Mouse (Mus musculus) activated CD4-positive, CD25-positive, alpha-beta regulatory T cell, adult 4 months (primary cell): ENCODE results near the gene Arcn1. TPM values are rescaled to one million over a fixed set of nuclear protein-coding genes. Genes with fewer than 3 reads are reported as not detected.
"Not testable (repeated sequence)": the region's sequence is repeated elsewhere in the genome, so short reads cannot be mapped to it uniquely, and the experiment has no call there.

Experiments
- ATAC-seq: one replicate; pipeline ENCODE4 v1.8.0; 2017
- polyA plus RNA-seq, 2 experiments: library from polyadenylated mRNA; unstranded; fragments of 100-300 nt; shearing (Covaris generic); gene quantifications; one replicate each; pipeline ENCODE4 v1.2.1; 2017

Arcn1 gene
- 10 to 100 TPM; 83.9 to 84.2 TPM for polyA plus RNA-seq

DNA sequence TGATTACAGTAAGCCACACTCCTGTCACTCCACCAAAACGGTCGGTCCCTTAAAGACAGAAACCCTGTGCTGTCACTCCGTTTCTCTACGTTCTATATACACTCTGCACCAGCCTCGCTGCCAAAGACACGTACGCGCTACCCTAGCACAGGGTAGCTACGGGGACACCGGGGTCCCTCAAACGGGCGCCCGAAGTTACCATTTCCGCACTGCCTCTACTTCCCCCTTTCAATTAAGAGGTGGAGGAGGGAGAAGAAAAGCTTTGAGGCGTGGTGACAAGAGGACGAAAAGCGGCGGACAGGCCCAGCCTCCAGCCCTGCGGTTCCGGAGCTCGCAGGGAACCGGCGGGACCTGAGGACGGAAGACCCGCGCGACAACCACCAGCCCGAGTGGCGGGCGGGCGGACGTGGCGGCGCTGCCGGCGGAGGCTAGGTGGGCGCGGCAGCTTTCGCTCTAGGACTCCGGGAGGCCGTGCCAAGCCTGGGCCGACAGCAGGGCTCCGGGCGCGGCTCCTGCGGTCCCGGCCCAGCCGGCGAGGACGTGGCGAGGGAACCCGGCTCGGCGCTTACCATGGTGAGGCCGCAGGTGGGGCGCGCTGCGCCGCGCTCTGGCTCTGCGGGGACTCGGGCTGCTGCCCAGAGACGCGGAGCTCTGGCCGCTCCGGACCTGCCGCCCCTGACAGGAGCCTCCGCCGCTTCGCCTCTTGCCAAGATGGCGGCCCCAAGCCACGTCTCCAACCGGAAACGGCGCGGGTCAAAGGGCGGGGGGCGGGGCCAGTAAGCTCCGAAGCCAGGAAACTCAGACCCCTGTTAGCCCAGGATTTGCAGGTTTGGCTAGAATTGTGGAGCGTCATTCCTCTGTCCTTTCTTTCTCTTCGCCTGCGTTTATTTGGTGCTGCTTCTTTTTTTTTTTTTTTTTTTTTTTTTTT, at the start of gene Arcn1, which contains the start of gene Ift46:
Gene Arcn1 (minus strand): TSS at position 745 of the 928 bp plus-strand sequence.
Gene Ift46 (plus strand): TSS at position 808 of the 928 bp plus-strand sequence.
- peak; percentile 70 for ATAC-seq

DNA sequence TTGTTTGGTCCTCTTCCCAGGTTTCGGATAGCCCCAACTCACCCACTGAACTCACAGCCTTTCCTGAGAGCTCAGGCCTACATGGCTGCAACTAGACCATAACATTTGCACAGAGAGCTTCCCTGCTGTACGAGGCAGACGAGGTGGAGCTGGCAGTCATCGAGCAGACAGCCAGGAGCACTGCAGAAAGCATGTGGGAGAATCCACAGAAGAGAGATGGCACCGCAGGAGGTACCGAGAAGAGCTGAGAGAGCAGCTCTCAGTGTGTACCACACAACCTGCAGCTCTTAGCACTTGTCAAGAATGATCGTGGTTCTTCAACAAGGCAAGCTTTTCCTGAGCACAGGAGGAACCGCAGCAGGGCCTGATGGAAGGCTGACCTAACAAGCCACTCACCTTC, 46.5 kb upstream of the Arcn1 start:
- no peak for ATAC-seq

DNA sequence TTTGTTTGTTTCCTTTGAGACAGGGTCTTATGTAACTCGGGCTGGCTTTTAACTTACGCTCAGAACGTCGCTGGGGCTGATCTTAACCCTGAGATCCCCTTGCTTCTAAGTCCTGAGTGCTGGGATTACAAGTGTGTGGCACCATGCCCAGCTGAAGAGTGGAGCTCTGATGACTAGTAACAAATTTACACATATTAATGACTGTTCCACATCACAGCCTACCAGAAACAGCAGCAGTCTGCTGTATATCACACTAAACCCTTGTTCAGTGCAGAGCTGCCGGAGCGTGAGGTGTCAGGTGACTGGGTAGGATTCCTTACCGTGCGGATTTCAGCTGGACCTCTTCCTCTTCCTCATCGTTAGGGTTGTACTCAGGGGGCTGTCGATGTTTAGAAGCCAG, 42.7 kb upstream of the Arcn1 start:
- no peak for ATAC-seq

DNA sequence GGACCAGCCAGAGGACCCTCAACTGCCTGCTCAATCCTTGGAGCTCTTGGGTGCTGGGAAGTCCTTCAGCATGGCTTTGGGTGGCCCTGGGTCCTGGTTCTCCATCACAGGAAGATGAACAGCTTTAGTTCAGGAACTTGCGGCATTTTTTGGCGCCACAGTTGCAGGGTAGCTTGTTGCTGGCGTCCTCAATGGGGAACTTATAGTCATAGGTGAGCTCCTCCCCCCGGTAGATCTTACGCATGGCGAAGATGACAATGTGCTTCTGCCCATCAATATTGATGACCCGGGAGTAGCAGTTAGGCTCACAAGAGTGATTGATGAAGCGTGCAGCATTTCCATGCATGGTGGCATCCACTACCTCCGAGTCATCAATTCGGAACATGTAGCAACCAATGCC, 40.1 kb upstream of the Arcn1 start:
- no peak for ATAC-seq

DNA sequence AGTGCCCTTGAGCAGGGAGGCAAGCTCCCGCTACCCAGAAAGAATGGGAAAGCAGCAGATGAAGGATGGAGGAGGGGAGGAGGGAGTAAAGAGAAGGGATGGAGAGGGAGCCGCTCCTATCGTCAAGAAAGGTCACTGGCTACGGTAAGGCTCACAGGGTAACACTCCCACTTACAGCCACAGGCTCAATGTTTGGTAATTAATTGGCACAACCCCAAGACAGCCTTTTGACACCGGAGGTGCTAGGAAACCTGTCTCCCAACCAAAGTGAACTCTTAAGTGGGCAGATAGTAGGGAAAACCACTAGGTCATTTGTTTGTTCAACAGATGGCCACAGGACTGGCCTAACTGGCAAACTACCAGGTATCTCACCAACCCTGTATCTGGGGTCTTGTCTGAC, 39.5 kb upstream of the Arcn1 start:
- no peak for ATAC-seq

DNA sequence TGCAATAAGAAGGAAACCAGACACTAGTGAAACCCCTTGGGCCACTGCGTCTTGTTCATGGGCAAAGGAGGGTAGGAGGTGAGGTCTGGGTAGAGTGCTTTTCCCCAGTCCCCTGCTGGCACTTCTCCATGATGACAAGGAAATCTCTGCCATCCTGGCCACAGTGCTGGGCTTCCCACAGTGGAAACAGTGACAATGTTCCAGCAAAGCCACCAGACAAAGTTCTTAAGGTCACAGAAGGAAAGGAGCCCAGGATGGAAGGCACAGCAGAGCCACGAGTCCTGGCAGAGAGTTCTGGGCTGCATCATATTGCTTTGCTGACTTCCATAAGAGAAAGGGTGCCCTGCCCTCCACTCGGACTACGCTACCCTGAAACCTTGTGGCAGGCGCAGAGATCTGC, 37.9 kb upstream of the Arcn1 start:
- ATAC-seq: no peak

DNA sequence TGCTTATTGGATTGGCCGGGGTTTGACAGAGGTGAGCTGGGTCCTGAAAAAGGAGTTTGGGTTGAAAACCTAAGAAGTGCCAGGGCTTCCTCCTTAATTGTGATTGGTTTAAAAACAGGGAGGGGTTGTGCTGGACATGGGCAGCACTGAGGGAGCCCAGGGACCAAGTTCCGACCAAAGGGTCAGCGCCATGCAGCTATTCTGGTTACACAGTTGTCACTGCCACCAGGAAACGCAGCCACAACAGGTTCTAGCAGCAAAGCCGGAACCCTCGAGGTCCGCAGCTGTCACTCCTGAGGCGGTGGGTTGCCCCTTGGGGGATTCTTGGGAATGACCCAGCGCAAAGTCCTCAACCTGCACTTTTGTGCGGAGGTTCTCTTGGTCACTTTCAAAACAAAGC, 37.0 kb upstream of the Arcn1 start:
- ATAC-seq: no peak

DNA sequence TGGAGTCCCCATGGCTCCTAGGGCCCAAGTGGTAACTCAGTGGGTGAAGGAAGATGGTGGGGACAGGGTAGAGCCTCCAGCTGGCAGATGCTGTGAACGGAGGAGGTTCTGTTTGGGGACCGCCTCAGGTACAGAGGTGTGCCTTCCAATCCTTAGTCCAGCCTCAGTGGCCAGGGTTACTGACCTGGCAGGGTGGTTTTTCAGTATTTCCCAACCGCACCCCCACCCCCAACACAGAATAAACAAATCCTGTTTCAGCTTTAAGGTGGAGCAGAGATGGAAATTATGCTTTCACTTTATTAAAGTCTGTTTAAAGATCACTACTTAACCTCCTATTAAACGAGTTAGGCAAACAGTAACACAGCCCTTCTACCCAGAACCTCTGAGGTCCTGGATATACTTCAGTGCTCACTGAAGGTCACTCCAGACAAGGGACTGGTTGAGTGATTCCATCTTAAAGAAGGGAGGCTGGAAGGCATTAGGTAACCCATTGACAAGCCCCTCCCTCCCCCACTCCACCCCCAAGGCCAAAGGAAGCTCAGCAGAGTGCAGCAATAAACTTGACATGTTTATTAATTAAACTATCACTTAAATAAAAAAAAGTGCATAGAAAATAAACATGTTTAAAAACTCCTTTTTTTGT, 35.3 kb upstream of the Arcn1 start, which contains the start of gene Ttc36:
Gene Ttc36 (minus strand): TSS at position 265 of the 643 bp plus-strand sequence.
- no peak for ATAC-seq

DNA sequence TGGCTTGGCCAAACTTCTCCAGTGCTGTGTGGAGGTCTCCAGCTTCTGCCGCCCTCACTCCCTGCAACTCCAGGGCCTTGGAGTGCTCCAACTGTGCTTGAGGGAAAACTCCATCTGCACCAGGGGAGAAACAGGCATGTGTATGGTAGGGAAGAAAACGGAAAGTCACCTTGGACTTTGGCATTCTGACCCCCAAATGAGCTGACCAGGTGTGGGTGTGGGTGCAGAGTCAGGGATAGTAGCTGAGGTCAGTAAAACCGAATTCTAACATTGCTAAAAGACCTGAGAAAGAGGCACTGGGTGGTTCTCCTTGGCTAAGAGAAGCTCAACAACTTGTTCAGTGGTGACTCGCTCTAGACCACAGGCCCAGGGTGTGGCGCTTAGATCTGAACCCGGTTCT, 34.0 kb upstream of the Arcn1 start:
- ATAC-seq: no peak

DNA sequence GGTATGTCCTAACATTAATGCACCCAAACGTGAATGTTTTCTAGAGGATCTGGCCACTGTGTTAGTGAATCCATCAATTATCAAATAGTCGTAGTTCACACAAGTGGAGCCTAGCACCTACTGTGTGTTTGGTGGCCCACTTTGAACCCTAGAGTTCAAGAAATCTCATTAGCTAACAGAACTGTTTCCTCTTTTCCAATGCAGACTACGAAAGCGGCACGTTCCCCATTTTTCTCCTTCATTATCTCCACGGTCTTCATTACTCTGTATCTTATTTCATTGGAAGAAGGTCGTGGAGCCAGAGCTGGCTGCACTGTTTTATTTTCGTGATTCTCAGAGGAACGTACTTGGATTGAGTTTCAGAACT, 32.3 kb upstream of the Arcn1 start:
- no peak for ATAC-seq

DNA sequence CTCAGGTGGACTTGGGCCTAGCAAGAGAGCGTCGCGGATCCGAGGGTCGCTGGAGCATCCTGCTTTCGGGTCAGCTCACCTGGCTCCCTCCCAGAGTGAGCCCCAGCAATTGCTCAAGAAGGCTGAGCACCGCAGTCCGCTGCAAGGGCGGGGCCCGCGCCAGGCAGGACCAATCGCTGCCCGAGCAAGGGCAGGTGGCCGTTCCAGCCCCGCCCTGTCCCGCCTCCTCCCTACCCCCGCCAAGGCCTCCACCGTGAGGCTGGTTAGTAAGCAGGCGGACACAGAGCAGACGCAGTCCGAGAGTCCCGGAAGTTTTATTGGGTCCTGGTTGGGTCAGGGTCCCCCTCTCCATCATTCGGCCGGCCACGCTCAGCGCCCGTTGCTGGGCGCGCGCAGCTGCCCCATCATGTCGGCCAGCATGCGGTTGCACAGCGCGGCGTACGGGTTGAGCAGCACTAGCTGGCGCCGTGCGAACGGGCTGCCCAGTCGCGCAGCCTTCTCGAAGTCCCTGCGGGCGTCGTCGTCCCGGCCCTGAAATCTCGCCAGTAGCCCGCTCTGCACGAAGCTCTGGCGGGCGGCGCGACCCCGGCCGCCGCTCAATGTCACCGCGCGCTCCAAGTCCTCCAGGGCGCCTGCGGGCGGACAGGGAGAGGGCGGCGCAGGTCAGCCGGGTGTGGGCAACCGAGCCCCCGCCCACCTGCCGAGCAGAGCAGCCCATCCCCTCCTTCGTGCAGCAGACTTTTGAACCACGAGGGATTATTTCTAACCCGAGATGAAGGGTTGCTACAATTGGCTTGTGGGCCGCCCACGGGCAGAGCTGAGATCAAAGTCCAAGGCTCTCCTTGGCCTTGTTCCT, 31.7 kb upstream of the Arcn1 start, which contains the start of gene Tmem25:
Gene Tmem25 (minus strand): TSS at position 206 of the 856 bp plus-strand sequence.
- peak; percentile 84 for ATAC-seq

DNA sequence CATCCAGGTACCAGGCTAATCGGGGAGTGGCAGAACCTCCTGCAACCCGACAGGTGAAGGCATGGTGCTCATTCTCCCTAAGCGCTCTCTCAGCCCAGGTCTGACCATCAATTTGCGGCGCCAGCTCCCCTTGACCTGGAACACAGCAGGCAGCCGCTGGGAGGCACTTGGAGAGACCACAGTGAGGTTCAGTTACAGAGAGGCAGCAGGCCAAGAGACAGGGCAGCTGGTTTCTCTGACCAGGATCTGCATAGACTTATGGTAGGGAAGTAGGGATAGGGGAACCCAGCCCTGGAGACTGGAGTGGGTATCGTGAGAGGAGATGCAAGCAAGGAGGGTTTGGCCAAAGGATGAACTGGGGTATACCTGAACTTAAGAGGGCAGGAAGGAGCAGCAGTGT, 30.7 kb upstream of the Arcn1 start:
- ATAC-seq: no peak

DNA sequence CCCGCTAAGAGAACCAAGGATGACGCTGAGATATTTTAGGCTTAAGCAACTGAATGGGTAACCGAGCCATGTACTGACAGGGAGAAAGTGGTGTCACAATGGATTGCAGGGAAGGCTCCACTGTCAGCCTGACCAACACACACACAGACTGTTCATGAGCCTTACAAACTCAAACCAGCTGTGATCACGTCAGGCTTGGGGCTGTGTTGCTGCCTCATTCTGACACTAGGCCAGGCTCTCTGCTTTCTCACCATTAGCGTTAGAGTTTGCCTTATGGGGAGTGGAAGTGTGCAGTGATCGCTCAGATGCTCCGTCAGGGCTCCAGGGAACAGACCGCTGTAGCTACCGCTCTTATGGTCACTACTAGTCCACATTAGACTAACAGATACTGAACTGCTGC, 25.2 kb upstream of the Arcn1 start:
- no peak for ATAC-seq

DNA sequence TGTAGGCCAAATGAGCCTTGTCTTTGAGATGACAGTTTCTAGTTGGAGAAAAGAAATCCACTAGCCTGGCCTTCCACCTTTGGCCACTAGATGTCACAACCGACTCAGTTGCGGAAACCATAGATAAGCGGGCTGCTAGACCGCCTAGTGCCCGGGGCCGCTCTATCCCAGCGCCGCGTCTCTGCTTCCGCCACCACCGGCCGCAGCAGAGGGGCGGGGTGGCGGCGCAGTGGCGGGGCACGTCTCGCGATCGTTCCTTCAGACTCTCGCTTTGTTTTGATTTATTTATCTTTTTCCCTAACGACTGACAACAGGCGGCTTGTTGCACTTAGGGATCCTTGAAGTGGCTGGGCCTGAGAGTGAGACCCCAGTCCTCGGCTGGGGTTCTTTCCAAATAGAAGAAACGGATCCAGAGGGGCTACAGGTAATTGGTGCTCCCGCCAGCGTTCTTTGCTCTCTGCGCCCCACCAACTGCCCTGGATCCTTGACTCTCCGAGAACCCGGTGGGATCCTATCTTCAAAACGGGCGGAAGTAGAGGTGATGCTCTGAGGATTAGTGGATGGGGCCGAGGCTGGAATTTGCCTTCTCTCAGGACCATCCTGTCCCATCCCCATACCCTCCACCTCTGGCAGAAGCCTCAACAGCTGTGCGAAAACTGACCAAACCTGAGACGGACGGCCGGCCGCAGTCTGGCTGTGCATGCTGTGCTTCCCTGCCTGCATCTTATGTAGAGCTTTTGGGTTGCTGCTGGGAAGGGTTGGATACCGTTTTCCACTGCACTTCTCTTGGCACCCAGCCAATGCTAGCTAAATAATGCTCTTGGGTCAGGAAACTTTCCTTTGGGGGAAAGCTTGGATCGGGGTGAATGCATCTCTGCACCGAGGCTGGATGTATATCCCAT, 5.4 kb upstream of the Arcn1 start:
- ATAC-seq: peak; percentile 99

DNA sequence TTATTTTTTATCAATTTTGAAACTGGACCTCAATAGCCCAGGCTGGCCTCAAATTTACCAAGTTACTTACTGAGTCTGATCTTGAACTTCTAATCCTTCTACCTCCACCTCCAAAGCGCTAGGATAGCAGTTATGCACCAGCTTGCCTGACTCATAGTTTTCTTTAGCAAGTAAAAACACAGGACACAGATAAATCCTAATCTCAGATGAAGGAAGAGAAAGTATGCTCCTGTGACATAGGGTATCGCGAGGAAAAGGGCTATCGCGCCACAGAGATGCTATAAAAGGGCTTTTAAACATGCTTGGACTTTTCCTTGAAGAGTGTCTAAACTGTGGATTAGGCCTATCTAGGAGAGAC, 4.7 kb upstream of the Arcn1 start:
- ATAC-seq: peak; percentile 3

DNA sequence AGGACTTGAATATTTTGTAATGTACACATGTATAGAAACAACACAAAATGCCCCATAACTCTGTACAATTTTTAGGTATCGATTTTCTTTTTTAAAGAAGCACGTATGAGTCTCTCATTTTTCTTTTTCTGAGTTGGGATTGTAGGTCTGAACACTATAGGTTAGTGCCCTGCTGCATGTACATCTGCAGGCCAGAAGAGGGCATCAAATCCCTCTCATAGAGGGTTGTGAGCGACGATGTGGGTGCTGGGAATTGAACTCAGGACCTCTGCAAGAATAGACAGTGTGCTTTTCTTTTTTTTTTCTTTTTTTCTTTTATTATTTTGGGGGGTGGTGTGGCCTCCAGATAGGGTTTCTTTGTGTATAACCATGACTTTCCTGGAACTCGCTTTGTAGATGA, 3.7 kb upstream of the Arcn1 start:
- no peak for ATAC-seq

DNA sequence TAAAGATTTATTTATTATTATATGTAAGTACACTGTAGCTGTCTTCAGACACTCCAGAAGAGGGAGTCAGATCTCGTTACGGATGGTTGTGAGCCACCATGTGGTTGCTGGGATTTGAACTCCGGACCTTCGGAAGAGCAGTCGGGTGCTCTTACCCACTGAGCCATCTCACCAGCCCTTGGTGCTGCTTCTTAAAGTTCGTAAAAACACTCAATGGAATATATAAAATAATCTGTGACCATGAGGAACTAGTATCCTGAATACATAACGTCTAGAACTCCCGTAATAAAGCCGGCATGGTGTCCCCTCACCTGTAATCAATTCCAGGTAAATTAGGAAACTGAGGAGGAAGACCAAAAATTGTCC, 367 bp upstream of the Arcn1 start:
- not testable (repeated sequence) for ATAC-seq

DNA sequence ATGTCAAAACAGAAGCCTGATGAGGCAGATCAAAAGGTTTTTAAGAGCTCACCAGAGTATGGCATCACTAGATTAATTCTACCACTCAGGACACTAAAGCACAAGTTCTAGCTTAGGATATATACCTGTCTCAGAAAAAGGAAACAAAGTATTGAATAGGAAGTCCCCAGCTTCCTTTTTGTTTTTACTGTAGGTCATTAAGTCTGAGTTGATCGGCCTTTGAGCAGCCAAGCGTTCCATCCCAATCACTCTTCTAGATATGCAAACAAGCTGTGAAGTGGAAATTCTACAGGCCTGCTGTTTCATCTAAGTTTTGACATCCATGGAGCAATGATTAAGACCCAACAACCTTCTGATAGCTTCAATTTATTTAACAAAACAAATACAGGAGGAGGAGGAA, 6.8 kb downstream of the Arcn1 start:
- ATAC-seq: no peak

DNA sequence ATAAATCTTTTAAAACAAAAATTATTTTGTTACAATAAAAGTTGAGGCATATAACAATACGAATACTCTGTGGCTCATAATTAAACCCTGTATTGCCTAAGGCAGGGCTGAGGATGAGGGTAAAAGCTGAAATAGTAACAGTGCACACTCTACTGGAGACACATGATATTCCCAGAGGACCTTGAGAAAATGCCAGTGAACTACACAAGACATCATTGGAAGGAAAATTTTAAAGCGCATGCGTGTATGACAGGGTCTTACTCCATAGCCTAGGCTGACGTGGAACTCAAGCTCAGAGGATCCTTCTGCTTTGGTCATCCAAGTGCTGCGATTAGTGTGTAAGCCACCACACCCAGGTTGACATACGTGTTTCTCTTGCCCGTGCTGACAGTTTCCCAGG, 19.2 kb downstream of the Arcn1 start:
- ATAC-seq: no peak

DNA sequence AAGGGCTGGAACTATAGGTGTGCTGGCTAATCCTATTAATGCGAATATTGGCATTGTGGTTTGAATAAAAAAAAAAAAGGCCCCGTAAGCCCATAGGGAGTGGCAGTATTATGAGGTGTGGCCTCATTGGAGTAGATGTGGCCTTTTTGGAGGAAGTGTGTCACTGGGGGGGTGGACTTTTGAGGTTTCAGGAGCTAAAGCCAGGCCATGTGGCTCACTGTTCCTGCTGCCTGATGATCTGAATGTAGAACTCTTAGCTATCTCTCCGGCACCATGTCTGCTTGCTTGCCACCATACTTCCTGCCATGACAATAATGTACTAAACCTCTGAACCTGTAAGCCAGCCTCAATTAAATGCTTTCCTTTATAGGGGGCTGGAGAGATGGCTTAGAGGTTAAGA, 20.3 kb downstream of the Arcn1 start:
- ATAC-seq: no peak

DNA sequence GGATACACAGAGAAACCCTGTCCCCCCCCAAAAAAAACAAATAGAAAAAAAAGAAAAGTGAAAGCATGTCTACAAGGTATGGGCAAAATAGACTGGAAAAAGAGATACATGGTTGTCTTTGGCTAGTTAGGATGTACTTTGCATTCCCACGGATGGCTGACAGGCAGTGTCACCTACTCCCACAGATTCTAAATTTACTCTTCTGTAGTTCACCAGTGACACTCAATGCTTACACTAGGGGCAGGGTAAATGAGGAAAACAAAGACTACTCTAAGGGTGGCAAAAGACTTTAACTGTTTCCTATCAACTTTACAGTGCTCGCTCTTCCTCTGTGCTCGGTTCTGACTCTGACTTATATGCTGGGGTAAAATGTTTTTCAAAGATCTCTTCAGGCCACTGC, 21.0 kb downstream of the Arcn1 start:
- ATAC-seq: no peak

DNA sequence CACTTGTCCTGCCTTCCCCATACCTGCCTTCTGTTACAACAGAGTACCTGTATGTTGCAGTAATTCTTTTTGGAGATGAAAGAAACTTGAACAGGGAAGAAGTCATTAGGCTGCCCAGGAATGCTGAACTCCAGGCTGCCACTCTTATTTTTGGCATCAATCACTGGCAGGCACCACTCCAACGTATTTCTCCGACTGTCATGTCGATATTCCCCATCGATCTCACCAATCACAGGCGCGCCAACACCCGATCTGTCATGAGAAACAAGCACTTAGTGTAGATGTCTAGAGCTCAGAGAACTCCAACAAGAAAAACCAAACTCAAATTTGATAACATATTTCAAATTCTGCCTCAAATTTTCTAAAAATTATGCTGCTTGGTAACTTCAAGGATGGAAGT, 22.3 kb downstream of the Arcn1 start:
- ATAC-seq: no peak
